Mouse (Mus musculus): ENCODE measurements at regions not wholly inside any gene's neighbourhood (a gene's known extent, or its start where the extent isn't known, plus 50 kb on each side); places are given as distances from the start of the nearest gene placed in this dataset.
A peak's percentile ranks its signal among the peaks of the same experiment; 100 is the strongest.

DNA sequence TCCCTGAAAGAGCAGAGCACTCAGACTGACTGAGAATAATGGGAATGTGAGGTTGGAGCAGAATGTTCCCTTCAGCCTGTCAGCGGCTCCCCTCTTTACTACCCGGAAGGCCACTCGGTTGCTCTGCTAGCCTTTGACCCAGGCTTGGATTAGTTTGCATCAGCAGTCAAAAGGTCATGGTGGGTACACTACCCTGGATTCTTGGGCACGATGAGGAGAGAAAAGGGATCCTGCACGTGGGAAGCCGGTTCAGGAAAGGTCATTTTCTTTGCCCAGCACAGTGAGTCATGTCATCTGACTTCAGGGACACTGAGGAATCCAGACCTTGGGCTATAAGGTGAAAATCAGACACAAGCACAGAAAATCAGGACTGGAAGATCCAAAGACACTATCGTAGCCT, 443.3 kb downstream of the Rps24 start:
- Histone ChIP-seq H3K4me1 (replicated peaks; ENCODE audit: control insufficient read depth, insufficient read depth, low read length) (no peaks in the 10 kb centered on the region), H3K36me3 (ENCODE audit: control insufficient read depth, insufficient read depth, low read length) (no peaks in the 10 kb centered on the region), H3K27ac (ENCODE audit: low read length) (no peak overlapping the region), H3K9ac (ENCODE audit: low read length) (no peak overlapping the region), H3K4me3 (ENCODE audit: low read length) (no peak overlapping the region), H3K4me2 (ENCODE audit: low read depth, low read length) (no peak overlapping the region), H3K27me3 (ENCODE audit: control insufficient read depth, insufficient read depth, low read depth, low read length) (no peaks in the 10 kb centered on the region; the same call in 1 of the 2 replicates), H3K9me3 (ENCODE audit: control insufficient read depth, low read length) (no peaks in the 10 kb centered on the region)
- WGBS, result 32% methylated on average over 7 of the region's 7 CpGs
- no peak for ATAC-seq (ENCODE audit: low read depth)

DNA sequence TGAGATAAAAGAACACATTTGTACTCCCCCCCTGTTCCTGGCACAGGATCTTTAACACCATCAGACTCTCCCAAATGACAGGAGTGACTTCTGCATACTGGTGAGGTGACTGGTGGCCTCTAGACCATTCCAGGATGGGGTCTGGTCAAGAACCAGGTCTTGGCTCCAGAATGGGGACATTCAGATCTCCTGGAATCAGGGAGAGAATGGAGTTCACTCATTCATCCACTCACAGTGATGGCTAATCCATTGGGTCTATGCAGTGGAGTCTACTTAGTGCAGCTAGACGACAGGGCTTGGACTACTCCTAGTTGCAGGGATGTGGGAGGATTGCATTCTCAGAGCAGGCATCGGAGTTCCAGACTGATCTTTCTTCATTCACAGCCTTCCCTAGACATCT, 451.0 kb downstream of the Rps24 start:
- no peak overlapping the region for H3K27ac ChIP-seq (ENCODE audit: low read length)
- WGBS, result 74% methylated on average over 2 of the region's 2 CpGs

DNA sequence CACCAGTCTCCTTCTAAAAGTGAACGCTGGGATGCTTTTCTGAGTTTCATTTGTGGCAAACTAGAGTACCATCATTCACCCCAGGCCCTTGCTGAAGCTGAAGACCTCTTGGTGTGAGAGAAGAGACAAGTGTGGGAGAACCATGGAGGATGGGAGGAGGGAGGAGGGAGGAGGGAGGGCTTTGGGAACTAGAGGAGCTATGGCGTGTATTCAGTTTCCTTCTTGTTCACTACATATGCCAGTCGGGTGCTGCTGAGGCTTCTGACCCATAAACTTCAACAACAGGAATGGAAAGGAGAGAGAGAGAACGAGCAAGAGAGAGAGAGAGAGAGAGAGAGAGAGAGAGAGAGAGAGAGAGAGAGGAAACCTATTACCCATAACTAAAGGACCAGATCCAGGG, 452.1 kb downstream of the Rps24 start:
- Histone ChIP-seq H3K4me2 (ENCODE audit: low read depth, low read length) (no peak overlapping the region), H3K36me3 (ENCODE audit: control insufficient read depth, insufficient read depth, low read length) (no peaks in the 10 kb centered on the region), H3K27me3 (ENCODE audit: control insufficient read depth, insufficient read depth, low read depth, low read length) (no peaks in the 10 kb centered on the region; the same call in 1 of the 2 replicates), H3K4me3 (ENCODE audit: low read length) (no peak overlapping the region), H3K9ac (ENCODE audit: low read length) (no peak overlapping the region), H3K9me3 (ENCODE audit: control insufficient read depth, low read length) (no peaks in the 10 kb centered on the region), H3K4me1 (replicated peaks; ENCODE audit: control insufficient read depth, insufficient read depth, low read length) (no peaks in the 10 kb centered on the region), H3K27ac (ENCODE audit: low read length) (no peak overlapping the region)
- ATAC-seq (ENCODE audit: low read depth), result no peak
- 64% methylated on average over 4 of the region's 4 CpGs for WGBS

More for the DNA sequence above, 451.0 kb downstream of the Rps24 start:
- no peaks in the 10 kb centered on the region for H3K9me3 ChIP-seq (ENCODE audit: control insufficient read depth, low read length)
- H3K4me3 ChIP-seq (ENCODE audit: low read length), result no peak overlapping the region
- no peaks in the 10 kb centered on the region for H3K4me1 ChIP-seq (replicated peaks; ENCODE audit: control insufficient read depth, insufficient read depth, low read length)
- ATAC-seq (ENCODE audit: low read depth), result no peak
- H3K27me3 ChIP-seq (ENCODE audit: control insufficient read depth, insufficient read depth, low read depth, low read length), result no peaks in the 10 kb centered on the region
- no peaks in the 10 kb centered on the region for H3K36me3 ChIP-seq (ENCODE audit: control insufficient read depth, insufficient read depth, low read length)
- no peak overlapping the region for H3K9ac ChIP-seq (ENCODE audit: low read length)
- no peak overlapping the region for H3K4me2 ChIP-seq (ENCODE audit: low read depth, low read length)

DNA sequence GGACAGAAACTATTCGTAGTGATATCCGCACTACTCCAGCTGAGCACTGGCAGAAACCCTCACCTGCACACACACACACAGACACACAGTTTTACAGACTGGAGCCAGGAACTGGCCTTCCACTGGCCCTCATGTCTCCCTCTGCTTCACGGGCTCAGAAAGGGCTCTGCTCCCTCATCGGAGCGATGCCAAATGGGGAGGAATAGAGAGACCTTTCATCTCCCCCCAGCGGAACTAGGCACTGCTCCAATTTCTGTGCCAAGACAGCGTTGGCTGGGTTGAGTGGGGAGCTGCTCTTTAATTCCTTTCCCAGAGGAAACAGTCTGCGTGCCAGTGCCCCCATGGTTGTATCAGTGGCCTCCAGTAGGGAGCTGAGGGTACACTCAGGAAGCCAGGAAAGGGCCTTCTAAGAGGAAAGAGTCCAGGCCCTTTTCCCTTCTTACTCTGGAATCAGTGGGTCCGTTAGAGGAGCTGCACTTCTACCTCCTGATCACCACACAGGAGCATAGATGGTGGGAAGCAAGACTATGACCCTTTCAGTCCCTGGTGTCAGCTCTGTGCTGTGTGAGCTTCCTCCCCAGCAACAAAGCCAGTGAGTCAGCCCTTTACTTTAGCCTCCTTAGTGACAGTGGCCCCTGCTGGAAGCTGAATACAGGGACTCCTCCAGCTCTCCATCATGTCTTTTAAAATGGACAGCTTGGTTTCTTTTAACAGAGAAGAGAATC, 452.7 kb downstream of the Rps24 start:
- H3K4me2 ChIP-seq (ENCODE audit: low read depth, low read length), result no peak overlapping the region
- no peak overlapping the region for H3K9ac ChIP-seq (ENCODE audit: low read length)
- no peaks in the 10 kb centered on the region; the same call in 1 of the 2 replicates for H3K27me3 ChIP-seq (ENCODE audit: control insufficient read depth, insufficient read depth, low read depth, low read length)
- 45% methylated on average over 9 of the region's 9 CpGs for WGBS
- no peak overlapping the region for H3K4me3 ChIP-seq (ENCODE audit: low read length)
- H3K9me3 ChIP-seq (ENCODE audit: control insufficient read depth, low read length), result no peaks in the 10 kb centered on the region
- H3K36me3 ChIP-seq (ENCODE audit: control insufficient read depth, insufficient read depth, low read length), result no peaks in the 10 kb centered on the region
- H3K27ac ChIP-seq (ENCODE audit: low read length), result no peak overlapping the region
- H3K4me1 ChIP-seq (replicated peaks; ENCODE audit: control insufficient read depth, insufficient read depth, low read length), result no peaks in the 10 kb centered on the region
- 0 out of 2 replicates have a peak, but pooled peaks have one; percentile 26 for ATAC-seq (ENCODE audit: low read depth)

DNA sequence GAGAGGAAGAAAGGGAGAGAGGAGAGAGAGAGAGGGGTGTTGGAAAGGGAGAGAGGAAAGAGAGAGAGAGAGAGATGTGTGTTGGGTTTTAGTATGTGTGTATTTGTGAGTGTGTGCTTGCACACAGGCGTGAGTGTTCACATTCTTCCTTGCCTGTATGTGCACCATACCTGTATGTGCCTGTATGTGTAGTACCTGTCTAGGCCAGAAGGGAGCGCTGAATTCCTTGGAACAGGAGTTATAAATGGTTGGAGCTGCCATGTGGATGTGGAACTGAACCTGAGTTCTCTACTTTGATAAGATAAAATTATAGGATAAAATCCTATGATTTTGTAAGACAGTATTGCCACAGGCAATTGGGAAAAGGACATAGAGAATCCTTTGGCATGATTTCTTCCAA, 458.8 kb downstream of the Rps24 start:
- no peaks in the 10 kb centered on the region; the same call in 1 of the 2 replicates for H3K27me3 ChIP-seq (ENCODE audit: control insufficient read depth, insufficient read depth, low read depth, low read length)
- no peak overlapping the region for H3K4me2 ChIP-seq (ENCODE audit: low read depth, low read length)
- no peaks in the 10 kb centered on the region for H3K4me1 ChIP-seq (replicated peaks; ENCODE audit: control insufficient read depth, insufficient read depth, low read length)
- H3K9ac ChIP-seq (ENCODE audit: low read length), result no peak overlapping the region
- H3K27ac ChIP-seq (ENCODE audit: low read length), result no peak overlapping the region
- H3K9me3 ChIP-seq (ENCODE audit: control insufficient read depth, low read length), result no peaks in the 10 kb centered on the region
- H3K4me3 ChIP-seq (ENCODE audit: low read length), result no peak overlapping the region
- WGBS, result 32% methylated on average over 2 of the region's 2 CpGs
- no peak for ATAC-seq (ENCODE audit: low read depth)
- no peaks in the 10 kb centered on the region for H3K36me3 ChIP-seq (ENCODE audit: control insufficient read depth, insufficient read depth, low read length)

DNA sequence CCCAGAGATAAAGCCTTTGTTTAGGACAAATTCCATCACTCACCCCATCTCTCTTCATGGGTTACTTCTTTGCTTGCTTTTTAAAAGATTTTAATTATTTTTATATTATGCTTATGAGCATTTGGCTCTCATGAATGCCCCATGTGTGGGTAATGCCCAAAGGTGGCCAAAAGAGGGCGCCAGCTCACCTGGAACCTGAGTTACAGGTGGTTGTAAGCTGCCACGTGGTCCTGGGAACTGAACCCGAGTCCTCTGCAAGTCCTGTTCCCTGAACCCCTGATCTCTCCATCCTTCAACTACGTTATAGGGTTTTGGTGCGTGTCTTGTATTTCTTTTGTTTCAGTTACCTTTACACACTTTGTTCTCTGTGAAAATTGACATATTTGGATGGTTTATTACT, 460.2 kb downstream of the Rps24 start:
- Histone ChIP-seq H3K4me1 (replicated peaks; ENCODE audit: control insufficient read depth, insufficient read depth, low read length) (no peaks in the 10 kb centered on the region), H3K9ac (ENCODE audit: low read length) (no peak overlapping the region), H3K4me2 (ENCODE audit: low read depth, low read length) (no peak overlapping the region), H3K9me3 (ENCODE audit: control insufficient read depth, low read length) (no peaks in the 10 kb centered on the region), H3K4me3 (ENCODE audit: low read length) (no peak overlapping the region), H3K27ac (ENCODE audit: low read length) (no peak overlapping the region), H3K27me3 (ENCODE audit: control insufficient read depth, insufficient read depth, low read depth, low read length) (no peaks in the 10 kb centered on the region; the same call in 1 of the 2 replicates), H3K36me3 (ENCODE audit: control insufficient read depth, insufficient read depth, low read length) (no peaks in the 10 kb centered on the region)
- ATAC-seq (ENCODE audit: low read depth), result no peak
- WGBS, result 78% methylated on average over 5 of the region's 5 CpGs

DNA sequence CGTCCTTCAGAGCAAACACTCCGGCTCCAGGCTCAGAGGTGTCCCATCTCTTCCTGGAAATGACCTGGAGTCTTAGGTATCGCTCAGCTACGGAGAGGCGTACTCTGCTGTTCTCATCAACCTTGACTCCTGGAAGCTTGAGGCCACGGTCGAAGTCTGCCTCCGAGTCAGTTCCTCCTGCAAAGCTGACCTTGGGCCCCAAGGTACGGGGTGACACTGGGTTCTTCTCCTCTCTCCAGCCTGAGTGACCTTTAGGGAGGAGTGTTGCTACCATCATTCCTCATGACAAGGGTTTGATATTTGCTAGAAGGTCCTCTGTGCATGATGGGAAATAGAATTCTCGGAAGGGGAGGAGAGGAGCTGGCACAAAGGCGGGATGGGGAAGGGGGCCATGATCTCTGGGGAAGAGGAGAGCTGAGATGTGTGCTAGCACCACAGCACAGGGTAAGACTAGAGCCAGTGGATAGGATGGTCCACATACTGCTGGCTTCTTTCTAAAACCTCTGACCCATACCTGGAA, 469.0 kb downstream of the Rps24 start:
- no peak for ATAC-seq (ENCODE audit: low read depth)
- no peaks in the 10 kb centered on the region for H3K9me3 ChIP-seq (ENCODE audit: control insufficient read depth, low read length)
- H3K4me2 ChIP-seq (ENCODE audit: low read depth, low read length), result no peak overlapping the region
- no peak overlapping the region for H3K9ac ChIP-seq (ENCODE audit: low read length)
- H3K27ac ChIP-seq (ENCODE audit: low read length), result no peak overlapping the region
- H3K36me3 ChIP-seq (ENCODE audit: control insufficient read depth, insufficient read depth, low read length), result no peaks in the 10 kb centered on the region
- H3K27me3 ChIP-seq (ENCODE audit: control insufficient read depth, insufficient read depth, low read depth, low read length), result no peaks in the 10 kb centered on the region
- no peaks in the 10 kb centered on the region for H3K4me1 ChIP-seq (replicated peaks; ENCODE audit: control insufficient read depth, insufficient read depth, low read length)
- 72% methylated on average over 11 of the region's 11 CpGs for WGBS
- H3K4me3 ChIP-seq (ENCODE audit: low read length), result no peak overlapping the region

DNA sequence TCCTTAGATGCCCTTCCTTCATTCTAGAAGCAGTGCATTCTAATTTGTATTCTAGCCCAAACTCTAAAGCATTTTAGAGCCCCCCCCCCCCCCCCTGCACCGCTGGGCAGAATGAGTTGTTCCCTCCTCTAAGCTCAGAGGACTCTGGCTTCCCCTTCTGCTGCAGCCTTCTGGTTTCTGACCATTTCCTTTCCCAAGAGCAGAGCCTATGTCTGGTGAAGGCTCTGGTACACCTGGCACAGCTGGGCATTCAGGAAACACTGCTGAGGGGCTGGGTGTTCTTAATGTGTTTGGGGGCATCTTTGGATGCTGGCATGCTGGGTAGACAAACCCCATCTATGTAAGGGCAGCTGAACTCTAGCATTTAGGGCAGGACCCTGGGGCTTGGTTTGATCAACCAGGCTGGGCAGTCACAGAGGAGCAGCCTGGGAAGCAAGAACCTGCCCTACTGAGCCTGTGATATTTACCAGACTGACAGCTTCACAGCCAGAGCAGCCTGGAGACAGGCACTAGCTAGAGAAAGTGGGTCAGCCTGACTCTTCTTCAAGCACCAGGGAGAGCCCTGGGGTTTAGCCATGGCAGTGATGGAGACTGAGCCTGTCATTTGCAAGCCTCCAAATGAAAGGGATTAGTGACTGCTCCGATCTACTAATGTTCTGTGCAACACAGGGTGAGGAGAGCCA, 469.7 kb downstream of the Rps24 start:
- Histone ChIP-seq H3K4me2 (ENCODE audit: low read depth, low read length) (no peak overlapping the region), H3K9ac (ENCODE audit: low read length) (no peak overlapping the region), H3K27me3 (ENCODE audit: control insufficient read depth, insufficient read depth, low read depth, low read length) (no peaks in the 10 kb centered on the region), H3K4me1 (replicated peaks; ENCODE audit: control insufficient read depth, insufficient read depth, low read length) (no peaks in the 10 kb centered on the region), H3K27ac (ENCODE audit: low read length) (no peak overlapping the region), H3K4me3 (ENCODE audit: low read length) (no peak overlapping the region), H3K36me3 (ENCODE audit: control insufficient read depth, insufficient read depth, low read length) (no peaks in the 10 kb centered on the region), H3K9me3 (ENCODE audit: control insufficient read depth, low read length) (no peaks in the 10 kb centered on the region)
- 43% methylated on average over 2 of the region's 2 CpGs for WGBS
- no peak for ATAC-seq (ENCODE audit: low read depth)

DNA sequence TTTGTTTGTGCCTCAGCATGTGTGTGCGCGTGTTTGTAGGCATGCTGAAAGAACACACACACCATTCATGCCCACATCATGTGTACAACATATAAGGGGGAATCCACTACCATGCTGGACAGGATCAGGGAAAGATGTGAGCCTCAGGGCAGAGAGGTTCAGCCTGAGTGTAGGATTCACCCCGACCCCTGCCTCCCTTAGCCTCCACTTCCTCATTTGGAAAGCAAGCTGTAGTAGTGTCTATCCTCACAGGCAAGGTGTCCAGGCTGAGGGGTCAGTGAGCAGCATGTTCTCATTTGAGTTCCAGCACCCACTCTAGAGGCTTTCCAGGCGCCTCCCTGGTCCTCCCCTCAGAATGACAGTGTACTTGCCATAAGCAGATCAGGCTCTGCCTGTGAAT, 470.5 kb downstream of the Rps24 start:
- ATAC-seq (ENCODE audit: low read depth), result no peak
- Histone ChIP-seq H3K4me1 (replicated peaks; ENCODE audit: control insufficient read depth, insufficient read depth, low read length) (no peaks in the 10 kb centered on the region), H3K4me3 (ENCODE audit: low read length) (no peak overlapping the region), H3K4me2 (ENCODE audit: low read depth, low read length) (no peak overlapping the region), H3K27ac (ENCODE audit: low read length) (no peak overlapping the region), H3K9ac (ENCODE audit: low read length) (no peak overlapping the region), H3K27me3 (ENCODE audit: control insufficient read depth, insufficient read depth, low read depth, low read length) (no peaks in the 10 kb centered on the region), H3K9me3 (ENCODE audit: control insufficient read depth, low read length) (no peaks in the 10 kb centered on the region), H3K36me3 (ENCODE audit: control insufficient read depth, insufficient read depth, low read length) (no peaks in the 10 kb centered on the region)
- 74% methylated on average over 4 of the region's 4 CpGs for WGBS
